Mouse (Mus musculus) intestine, postnatal 0 days (tissue): Measurements from ENCODE around the gene Gm34653. TPM values are rescaled to one million over a fixed set of nuclear protein-coding genes. Genes with fewer than 3 reads are reported as not detected.

Source experiments
- ATAC-seq: fragments of 200-750 bp; cut with Nextera tagmentation; 2 replicates; pipeline ENCODE4 v1.8.0; 2017; ENCODE audit warnings: mild to moderate bottlenecking, moderate TSS enrichment, moderate library complexity
- H3K27ac ChIP-seq: fragments of 300-500 bp; sonication (generic); 2 replicates; pipeline ENCODE4 v1.5.1; 2014; ENCODE audit warnings: mild to moderate bottlenecking, low read depth, low read length, moderate library complexity
- H3K27me3 ChIP-seq: fragments of 300-500 bp; sonication (generic); replicated peaks from 2 replicates; pipeline ENCODE4 v1.6.1; 2014; ENCODE audit warnings: low read length, mixed read lengths; ENCODE audit not compliant: control insufficient read depth, insufficient read depth
- H3K36me3 ChIP-seq: fragments of 300-500 bp; sonication (generic); 2 replicates; pipeline ENCODE4 v1.6.1; 2014; ENCODE audit warnings: mild to moderate bottlenecking, moderate library complexity; ENCODE audit not compliant: control insufficient read depth, insufficient read depth
- H3K4me1 ChIP-seq: fragments of 300-500 bp; sonication (generic); replicated peaks from 2 replicates; pipeline ENCODE4 v1.6.1; 2014; ENCODE audit warnings: antibody characterized with exemption, low read length, mixed read lengths; ENCODE audit not compliant: control insufficient read depth, insufficient read depth
- H3K4me2 ChIP-seq: fragments of 300-500 bp; sonication (generic); replicated peaks from 2 replicates; pipeline ENCODE4 v1.6.1; 2014; ENCODE audit warnings: low read depth, mild to moderate bottlenecking, moderate library complexity
- H3K4me3 ChIP-seq: fragments of 300-500 bp; sonication (generic); 2 replicates; pipeline ENCODE4 v1.5.1; 2014; ENCODE audit warnings: low read depth, low read length
- H3K9ac ChIP-seq: fragments of 300-500 bp; sonication (generic); 2 replicates; pipeline ENCODE4 v1.6.1; 2014; ENCODE audit warnings: mild to moderate bottlenecking, low read depth, low read length
- H3K9me3 ChIP-seq: fragments of 300-500 bp; sonication (generic); 2 replicates; pipeline ENCODE4 v1.6.1; 2016; ENCODE audit warnings: mixed run types; ENCODE audit not compliant: control insufficient read depth
- CTCF ChIP-seq: sonication (generic); IDR thresholded peaks from 2 replicates; pipeline ENCODE4 v1.5.1; 2016; ENCODE audit warnings: low read depth, mild to moderate bottlenecking, control low read depth, antibody characterized with exemption, moderate library complexity
- WGBS: fragments of 180-500 bp; shearing (Covaris S2); extraction: QIAGEN DNeasy Blood & Tissue Kit; methylation state at CpG from one replicate; pipeline ENCODE4 v1.1.7; 2014; 5-methylcytosine and 5-hydroxymethylcytosine counted together
- polyA plus RNA-seq: library from polyadenylated mRNA; unstranded; fragments of >200 nt; fragmentation: Nextera tagmentation; extraction: Ambion mirVana; gene quantifications from 2 replicates; pipeline ENCODE4 v1.2.1, GENCODE M21; 2015

Gene Gm34653
- polyA plus RNA-seq, 1 experiment from 2014 or later, result not detected

GRCm38 (mm10) chr2:34843211-34843939 lies 10.6 kb downstream of the Gm34653 start:
- no peak for ATAC-seq
- TF ChIP-seq CTCF, result no peak
- WGBS, result 74% methylated on average over 11 of the region's 11 CpGs

GRCm38 (mm10) chr2:34847702-34848101 lies 14.9 kb downstream of the Gm34653 start:
- H3K27ac ChIP-seq, result no peak overlapping the region
- TF ChIP-seq CTCF, result no peak
- no peak overlapping the region for H3K9ac ChIP-seq
- peaks cover 20% of the 10 kb centered on the region for H3K36me3 ChIP-seq
- 90% methylated on average over 1 of the region's 1 CpGs for WGBS
- no peak overlapping the region for H3K4me3 ChIP-seq
- H3K4me1 ChIP-seq, result no peaks in the 10 kb centered on the region
- no peak overlapping the region for H3K4me2 ChIP-seq
- no peaks in the 10 kb centered on the region for H3K9me3 ChIP-seq
- ATAC-seq, result no peak
- no peaks in the 10 kb centered on the region for H3K27me3 ChIP-seq

More at GRCm38 (mm10) chr2:34843211-34843939, 10.6 kb downstream of the Gm34653 start:
- Histone ChIP-seq H3K4me1 (no peaks in the 10 kb centered on the region), H3K9ac (no peak overlapping the region), H3K27me3 (no peaks in the 10 kb centered on the region), H3K9me3 (no peaks in the 10 kb centered on the region), H3K36me3 (no peaks in the 10 kb centered on the region), H3K4me2 (no peak overlapping the region), H3K4me3 (no peak overlapping the region), H3K27ac (no peak overlapping the region)

GRCm38 (mm10) chr2:34855265-34855664 lies 22.5 kb downstream of the Gm34653 start:
- H3K4me2 ChIP-seq, result no peak overlapping the region
- no peak overlapping the region for H3K27ac ChIP-seq
- H3K36me3 ChIP-seq, result peaks cover 92% of the 10 kb centered on the region
- H3K4me1 ChIP-seq, result no peaks in the 10 kb centered on the region
- 95% methylated on average over 4 of the region's 4 CpGs for WGBS
- TF ChIP-seq CTCF, result peak; percentile 56
- H3K27me3 ChIP-seq, result no peaks in the 10 kb centered on the region
- no peaks in the 10 kb centered on the region for H3K9me3 ChIP-seq
- H3K4me3 ChIP-seq, result no peak overlapping the region
- no peak for ATAC-seq
- no peak overlapping the region for H3K9ac ChIP-seq

- H3K9me3 ChIP-seq, result no peaks in the 10 kb centered on the region
- H3K4me2 ChIP-seq, result no peak overlapping the region
- H3K27ac ChIP-seq, result no peak overlapping the region
- ATAC-seq, result no peak
- no peaks in the 10 kb centered on the region for H3K27me3 ChIP-seq
- H3K4me1 ChIP-seq, result no peaks in the 10 kb centered on the region
- peaks cover 89% of the 10 kb centered on the region for H3K36me3 ChIP-seq
- no peak overlapping the region for H3K9ac ChIP-seq
- TF ChIP-seq CTCF, result no peak
- H3K4me3 ChIP-seq, result no peak overlapping the region
- WGBS, result 91% methylated on average over 8 of the region's 8 CpGs
Observed at GRCm38 (mm10) chr2:34857728-34858127, 24.9 kb downstream of the Gm34653 start.

- no peak for ATAC-seq
- Histone ChIP-seq H3K27ac (no peak overlapping the region), H3K4me2 (peak overlapping the region; percentile 71), H3K4me1 (0 out of 2 replicates have a peak, but pooled peaks cover 8% of the 10 kb centered on the region), H3K36me3 (peaks cover 19% of the 10 kb centered on the region), H3K27me3 (no peaks in the 10 kb centered on the region), H3K9me3 (no peaks in the 10 kb centered on the region), H3K9ac (peak overlapping the region; percentile 28; the same call in 1 of the 2 replicates), H3K4me3 (peak overlapping the region; percentile 86)
- TF ChIP-seq CTCF, result no peak
- WGBS, result 30% methylated on average over 5 of the region's 5 CpGs
Observed at GRCm38 (mm10) chr2:34869680-34870079, 36.9 kb downstream of the Gm34653 start.

GRCm38 (mm10) chr2:34870520-34871474 lies 38.0 kb downstream of the Gm34653 start:
- Histone ChIP-seq H3K4me3 (peak overlapping the region; percentile 86), H3K36me3 (peaks cover 7% of the 10 kb centered on the region), H3K4me2 (peak overlapping the region; percentile 71), H3K27me3 (no peaks in the 10 kb centered on the region), H3K9ac (peak overlapping the region; percentile 78), H3K4me1 (0 out of 2 replicates have a peak, but pooled peaks cover 8% of the 10 kb centered on the region), H3K9me3 (no peaks in the 10 kb centered on the region), H3K27ac (peak overlapping the region; percentile 83)
- TF ChIP-seq CTCF, result no peak
- peak; percentile 97 for ATAC-seq
- WGBS, result under 1% methylated on average over 67 of the region's 67 CpGs
